In the genomic region with DNA sequence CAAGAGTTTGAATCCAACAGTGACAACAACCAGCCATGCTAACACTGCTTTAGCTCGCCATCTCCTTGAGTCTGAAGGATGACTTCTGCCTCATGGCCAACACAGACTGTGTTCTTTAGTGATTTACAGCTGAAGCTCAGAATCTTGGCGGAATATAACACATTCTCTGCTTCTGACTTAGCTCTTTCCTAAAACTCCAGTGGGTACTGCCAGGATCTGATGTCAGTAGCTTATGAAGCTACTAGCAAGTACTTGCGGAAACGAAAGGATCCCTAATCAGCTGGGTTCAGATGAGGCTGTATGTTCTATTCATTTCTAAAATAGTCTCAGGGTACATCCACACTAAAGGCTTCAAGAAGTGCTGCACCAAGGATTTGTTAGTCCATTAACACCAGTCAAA, we compare ENCODE assay signal across 13 mouse cellular contexts.
"Had no signal": no experiment of that assay in that cellular context is flagged by ENCODE, and none has a peak within 500 bp of the region (broad histone marks: within the 10 kb centered on the region; RNA-seq: fewer than 3 reads in every experiment).

No protein-coding gene starts in this region.

- DNase-seq: lung, adult 18-20 months; lung, embryonic 14.5 days; lung, postnatal 10 days; lung, postnatal 4 days; midbrain, embryonic 14.5 days; retina, postnatal 1 day; right cerebral cortex, adult 18-20 months; right cerebral cortex, postnatal 25 days; right cerebral cortex, postnatal 4 days; thymus, adult 2 months; thymus, postnatal 25 days; thymus, postnatal 4 days had no signal

- ATAC-seq: midbrain, embryonic 16.5 days had no signal
